Mouse (Mus musculus): Measurements from ENCODE around the gene Rheb.
"Not testable (repeated sequence)": the region's sequence is repeated elsewhere in the genome, so short reads cannot be mapped to it uniquely, and the experiment has no call there.

The Rheb gene

DNA sequence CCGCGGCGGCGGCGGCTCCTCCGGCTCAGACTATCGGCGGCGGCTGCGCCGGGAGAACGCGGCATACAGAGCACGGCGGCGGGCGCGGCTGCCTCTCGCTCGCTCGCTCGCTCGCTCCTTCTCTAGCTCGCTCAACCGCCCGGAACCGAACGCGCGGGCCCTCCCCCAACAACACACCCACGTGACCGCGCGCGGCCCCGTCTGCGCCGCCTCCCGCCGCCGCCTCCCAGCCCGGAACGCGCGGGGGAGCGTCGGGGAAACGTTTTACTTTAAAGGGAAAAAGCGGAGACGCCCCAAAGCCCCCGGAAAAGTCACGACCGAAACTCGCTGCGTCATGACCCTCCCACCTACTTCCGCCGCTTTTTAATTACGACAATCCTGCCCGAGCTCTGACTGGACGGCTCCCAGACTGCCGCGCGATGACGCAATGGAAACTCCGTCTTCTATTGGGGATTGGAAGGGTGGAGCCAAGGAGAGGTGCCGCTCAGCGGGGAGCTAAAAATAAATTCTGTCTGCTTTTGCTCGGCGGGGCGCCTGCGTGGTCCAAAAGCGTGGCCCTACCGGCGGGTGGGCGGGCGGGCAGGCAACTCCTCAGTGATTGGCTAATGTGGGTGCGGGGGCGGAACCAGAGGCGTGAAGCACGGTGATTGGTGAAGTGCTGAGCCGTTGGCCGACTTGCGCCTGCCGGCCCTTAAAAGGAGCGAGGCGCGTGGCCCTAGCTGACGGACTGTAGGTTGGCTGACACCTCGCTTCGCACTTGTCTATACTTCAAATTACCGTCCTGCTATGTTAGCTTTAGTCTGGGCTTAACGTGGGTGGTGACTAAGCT is at the start of gene Rheb:
Gene Rheb, minus strand, starts transcription at position 351 of the 829 bp plus-strand sequence.
- in situ Hi-C loops (cut with MboI), result no loop called here

DNA sequence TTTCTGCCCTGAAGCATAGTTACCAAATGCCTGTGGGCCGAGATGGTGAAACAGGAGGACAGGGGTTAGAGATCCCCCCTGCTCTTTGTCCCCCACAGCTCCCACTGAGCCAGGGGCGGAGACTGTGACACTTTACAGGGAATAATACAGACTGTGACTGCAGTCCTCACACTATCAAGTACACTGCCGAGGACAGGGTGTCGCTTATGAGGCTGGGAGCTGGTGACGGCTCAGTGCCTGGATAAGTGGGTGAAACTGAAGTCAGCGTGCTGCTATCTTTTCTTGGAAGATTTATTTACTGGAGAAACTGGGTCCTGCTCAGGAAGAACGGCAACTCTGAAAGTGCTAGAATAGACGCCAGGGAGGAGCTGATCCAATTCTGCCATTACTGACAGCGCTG is 47.4 kb upstream of the Rheb start:
- in situ Hi-C loops (cut with MboI), result no loop called here

DNA sequence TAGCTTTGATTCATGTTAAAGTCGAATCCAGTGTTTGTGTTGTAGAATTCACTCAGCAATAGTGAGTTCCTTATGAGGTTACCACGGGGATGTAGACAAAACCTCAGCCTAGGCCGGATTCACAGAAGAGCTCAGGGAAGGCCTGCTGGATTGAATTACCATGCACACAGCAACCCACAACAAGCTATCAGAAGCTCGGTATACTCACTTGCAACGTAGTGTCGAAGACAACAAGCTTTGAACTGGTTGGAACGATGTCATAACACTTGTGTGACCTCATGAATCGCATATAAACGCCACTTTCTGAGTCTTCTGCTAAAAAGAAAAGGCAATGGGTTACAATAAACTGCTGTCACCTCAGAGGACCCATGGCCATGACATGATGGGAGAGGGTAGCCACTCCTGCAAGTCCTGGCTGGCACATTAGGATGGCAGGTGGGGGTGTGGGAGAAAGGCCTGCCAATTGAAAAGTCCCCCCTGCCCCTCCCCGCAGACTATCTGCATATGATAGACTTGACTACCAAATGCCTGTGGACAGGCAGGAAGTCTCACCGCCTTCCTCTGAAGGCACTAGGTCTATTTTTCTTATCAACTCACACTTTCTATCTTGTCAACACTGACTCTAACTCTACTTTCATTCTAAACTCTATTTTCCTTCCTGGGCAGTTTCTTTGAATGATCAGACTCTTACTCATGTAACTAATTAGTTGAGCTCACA is 46.6 kb upstream of the Rheb start:
- in situ Hi-C loops (cut with MboI), result no loop called here

GRCm38 (mm10) chr5:24887271-24887670 is 44.8 kb upstream of the Rheb start:
- in situ Hi-C loops (cut with MboI), result no loop called here

DNA sequence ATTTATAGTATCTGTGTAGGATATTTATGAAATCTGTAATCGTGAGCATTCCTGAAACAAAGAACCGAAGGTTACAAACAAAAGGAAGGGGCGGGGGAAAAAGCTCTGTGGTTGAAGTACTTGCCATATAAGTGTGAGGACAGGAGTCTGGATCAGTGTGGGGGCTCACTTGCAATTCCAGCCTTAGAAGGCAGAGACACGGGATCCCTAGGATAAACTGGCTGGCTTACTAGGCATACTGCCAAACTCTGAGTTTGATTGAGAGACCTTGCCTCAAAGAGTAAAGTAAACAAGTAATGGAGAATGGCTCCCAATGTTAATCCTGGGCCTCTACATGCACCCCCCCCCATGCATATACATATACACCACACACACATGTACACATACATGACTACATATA is 36.3 kb upstream of the Rheb start:
- in situ Hi-C loops (cut with MboI), result no loop called here

- in situ Hi-C loops (cut with MboI), result no loop called here
These were observed 35.6 kb upstream of the Rheb start for GRCm38 (mm10) chr5:24877836-24878624.

- in situ Hi-C loops (cut with MboI), result no loop called here
These were observed 34.2 kb upstream of the Rheb start for GRCm38 (mm10) chr5:24876653-24877052.

DNA sequence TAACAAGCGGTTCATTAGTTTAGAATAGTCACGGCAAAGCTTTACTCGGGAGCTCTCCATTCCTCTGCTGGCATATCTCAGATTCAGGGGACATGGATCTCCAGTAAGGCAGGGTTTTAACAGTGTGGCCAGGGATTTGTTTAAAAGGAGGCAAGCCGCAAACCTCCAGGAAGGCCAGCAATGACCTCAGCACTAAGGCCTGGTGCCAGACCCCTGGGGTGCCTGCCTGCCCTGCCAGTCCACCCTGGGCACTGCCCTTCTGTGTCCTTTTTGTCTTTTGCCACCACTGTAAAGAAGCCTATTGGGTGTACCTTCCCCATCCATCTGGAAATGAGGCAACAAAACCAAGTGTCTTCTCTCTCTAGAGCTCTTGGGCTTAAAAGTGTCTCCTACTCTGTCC is 31.7 kb upstream of the Rheb start:
- in situ Hi-C loops (cut with MboI), result no loop called here

DNA sequence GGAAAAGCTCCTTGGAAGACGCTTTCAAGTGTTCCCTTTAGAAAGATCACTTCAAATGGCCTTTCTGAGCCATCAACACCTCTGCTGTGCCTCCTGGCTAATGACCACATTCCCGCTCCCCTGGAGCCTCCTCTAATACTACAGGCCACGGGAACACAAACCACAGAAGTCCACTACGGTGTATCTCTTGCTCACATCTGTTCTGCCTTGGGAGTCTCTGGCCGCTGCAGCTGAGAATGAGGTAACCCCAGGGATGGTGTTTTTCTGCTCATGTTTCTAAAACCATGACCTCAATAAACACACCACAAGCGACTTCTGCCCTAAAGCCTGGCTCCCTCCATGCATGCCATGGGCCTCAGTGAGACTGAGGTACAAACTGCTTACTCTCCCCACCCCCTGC is 30.8 kb upstream of the Rheb start:
- in situ Hi-C loops (cut with MboI), result no loop called here

- in situ Hi-C loops (cut with MboI), result no loop called here
These were observed 28.9 kb upstream of the Rheb start for GRCm38 (mm10) chr5:24871276-24871675.

DNA sequence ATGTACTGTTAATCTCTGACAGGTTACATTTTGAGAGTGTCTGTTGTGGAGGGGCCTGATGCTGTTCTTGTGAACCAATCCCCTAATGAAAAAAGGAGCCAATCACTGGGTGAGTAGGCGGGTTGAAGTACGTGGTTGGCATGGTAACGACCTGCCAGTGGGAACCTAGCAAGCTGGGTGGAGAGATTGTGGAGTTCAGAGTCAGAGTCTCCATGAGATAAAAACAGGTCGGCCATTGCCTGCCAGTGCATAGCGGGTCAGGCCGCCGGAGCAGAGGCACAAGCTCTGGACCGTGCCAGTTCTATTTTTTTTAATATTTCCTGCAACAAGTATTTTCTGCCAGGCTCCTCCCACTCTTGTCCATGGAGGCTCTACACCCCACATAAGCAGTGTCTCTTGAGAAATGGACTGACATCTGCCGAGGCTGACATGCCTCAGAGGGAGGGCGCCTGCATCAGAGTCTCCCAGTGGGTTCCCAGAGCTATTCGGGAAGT is 27.4 kb upstream of the Rheb start:
- in situ Hi-C loops (cut with MboI), result no loop called here

DNA sequence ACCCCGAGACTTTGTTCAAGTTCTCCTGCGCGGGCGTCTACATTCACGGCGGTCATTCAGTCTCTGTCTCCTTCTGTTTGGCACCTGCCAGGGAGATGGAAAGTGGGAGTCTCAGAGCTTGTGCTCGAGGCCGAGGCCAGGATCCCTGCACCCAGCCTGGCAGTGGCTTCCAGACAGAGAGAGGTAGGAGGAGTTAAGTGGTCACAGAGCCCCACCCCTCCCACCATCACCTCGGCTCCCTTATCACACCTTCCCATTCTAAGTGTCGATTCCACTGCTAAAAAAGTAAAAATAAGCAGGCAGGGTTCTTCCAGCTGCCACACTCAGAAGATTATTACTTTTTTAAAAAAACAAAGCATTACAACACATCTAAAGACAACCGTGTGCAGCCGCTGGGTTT is 21.4 kb upstream of the Rheb start:
- in situ Hi-C loops (cut with MboI), result no loop called here

GRCm38 (mm10) chr5:24861449-24861930 is 19.1 kb upstream of the Rheb start:
- in situ Hi-C loops (cut with MboI), result no loop called here

GRCm38 (mm10) chr5:24860635-24861448 is 18.4 kb upstream of the Rheb start:
- in situ Hi-C loops (cut with MboI), result no loop called here

DNA sequence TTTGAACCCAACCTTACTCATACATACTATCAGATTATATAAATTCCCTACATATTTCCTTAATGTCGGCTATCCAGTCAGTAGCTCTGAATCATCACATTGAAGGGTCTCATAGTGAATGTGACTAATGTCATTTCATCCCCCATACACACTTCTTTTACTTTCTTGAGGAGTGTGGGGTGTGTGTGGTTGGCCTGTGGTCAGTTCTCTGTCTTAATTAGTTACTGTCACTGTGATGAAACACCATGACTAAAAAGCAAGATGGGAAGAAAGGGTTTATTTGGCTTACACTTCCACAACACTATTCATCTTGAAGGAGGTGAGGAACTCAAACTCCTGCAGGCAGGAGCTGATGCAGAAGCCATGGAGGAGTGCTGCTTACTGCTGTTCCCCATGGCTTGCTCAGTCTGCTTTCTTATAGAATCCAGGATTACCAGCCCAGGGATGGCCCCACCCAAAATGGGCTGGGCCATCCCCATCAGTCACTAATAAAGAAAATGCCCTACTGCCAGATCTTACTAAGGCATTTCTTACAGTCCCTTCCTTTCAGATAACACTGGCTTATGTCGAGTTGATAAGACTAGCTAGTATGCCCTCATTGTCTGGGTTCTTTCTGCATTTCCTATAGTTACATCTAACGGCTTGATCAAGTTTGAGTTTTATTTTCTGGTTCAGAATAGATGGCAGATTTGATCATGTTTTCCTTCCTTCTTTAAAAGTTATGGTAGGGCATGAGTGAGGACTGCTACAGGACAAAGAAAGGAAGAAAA is 17.5 kb upstream of the Rheb start:
- in situ Hi-C loops (cut with MboI), result no loop called here

- in situ Hi-C loops (cut with MboI), result no loop called here
These were observed 12.6 kb upstream of the Rheb start for GRCm38 (mm10) chr5:24854827-24855600.

DNA sequence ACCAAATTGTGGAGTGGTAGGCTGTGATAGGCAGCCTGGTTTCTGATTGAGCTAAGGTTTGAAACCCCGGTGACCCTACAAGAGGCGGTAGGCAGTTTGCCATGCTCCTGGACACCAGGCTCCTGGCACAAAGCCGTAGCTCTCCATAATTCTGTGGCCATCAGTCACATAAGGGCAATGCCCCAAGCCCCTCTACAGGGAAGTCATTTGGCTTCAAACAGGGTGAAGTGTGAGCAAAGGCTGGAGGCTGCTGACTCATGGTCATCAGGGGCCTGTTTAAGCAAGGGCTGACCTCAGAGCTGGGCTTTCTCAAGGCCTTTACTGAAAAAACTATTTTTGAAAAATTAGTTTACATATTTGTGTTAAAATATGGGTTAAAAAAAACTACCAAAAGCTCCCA is 11.8 kb upstream of the Rheb start:
- in situ Hi-C loops (cut with MboI), result no loop called here

- in situ Hi-C loops (cut with MboI), result not testable (repeated sequence)
These were observed 5.8 kb upstream of the Rheb start for GRCm38 (mm10) chr5:24848261-24848660.

GRCm38 (mm10) chr5:24843841-24844240 is 1.4 kb upstream of the Rheb start:
- in situ Hi-C loops (cut with MboI), result no loop called here

GRCm38 (mm10) chr5:24843103-24843475 is 665 bp upstream of the Rheb start:
- in situ Hi-C loops (cut with MboI), result no loop called here
